Mouse (Mus musculus) heart, embryonic 11.5 days (tissue): ENCODE data around the gene Msantd1. TPM values are rescaled to one million over a fixed set of nuclear protein-coding genes. Genes with fewer than 3 reads are reported as not detected.

Experiments used
- ATAC-seq: fragments of 200-750 bp; cut with Nextera tagmentation; replicated peaks from 2 replicates; pipeline ENCODE4 v1.8.0; 2017; ENCODE audit warnings: moderate library complexity; ENCODE audit not compliant: insufficient number of reproducible peaks, low FRiP score, low TSS enrichment
- H3K27ac ChIP-seq: fragments of 300-500 bp; sonication (generic); 2 replicates; pipeline ENCODE4 v1.5.1; 2014; ENCODE audit warnings: mild to moderate bottlenecking, low read depth, low read length
- H3K27me3 ChIP-seq: fragments of 300-500 bp; sonication (generic); 2 replicates; pipeline ENCODE4 v1.6.1; 2014; ENCODE audit warnings: mild to moderate bottlenecking, low read length, mixed read lengths; ENCODE audit not compliant: control insufficient read depth, insufficient read depth
- H3K36me3 ChIP-seq: fragments of 300-500 bp; sonication (generic); 2 replicates; pipeline ENCODE4 v1.6.1; 2014; ENCODE audit warnings: mild to moderate bottlenecking, low read length, moderate library complexity, mixed read lengths; ENCODE audit not compliant: control insufficient read depth, insufficient read depth
- H3K4me1 ChIP-seq: fragments of 300-500 bp; sonication (generic); 2 replicates; pipeline ENCODE4 v1.6.1; 2014; ENCODE audit warnings: low read length; ENCODE audit not compliant: control insufficient read depth, insufficient read depth
- H3K4me2 ChIP-seq: fragments of 300-500 bp; sonication (generic); 2 replicates; pipeline ENCODE4 v1.6.1; 2014; ENCODE audit warnings: mild to moderate bottlenecking, moderate library complexity
- H3K4me3 ChIP-seq: fragments of 300-500 bp; sonication (generic); 2 replicates; pipeline ENCODE4 v1.5.1; 2014; ENCODE audit warnings: low read depth, low read length
- H3K9ac ChIP-seq: fragments of 300-500 bp; sonication (generic); 2 replicates; pipeline ENCODE4 v1.6.1; 2014; ENCODE audit warnings: mild to moderate bottlenecking, low read depth, low read length, moderate library complexity
- H3K9me3 ChIP-seq: fragments of 300-500 bp; sonication (generic); replicated peaks from 2 replicates; pipeline ENCODE4 v1.6.1; 2016; ENCODE audit warnings: low read length; ENCODE audit not compliant: control insufficient read depth
- WGBS: fragments of 180-500 bp; shearing (Covaris S2); extraction: QIAGEN DNeasy Blood & Tissue Kit; methylation state at CpG from one replicate; pipeline ENCODE4 v1.1.7; 2014; ENCODE audit not compliant: insufficient replicate concordance; 5-methylcytosine and 5-hydroxymethylcytosine counted together
- polyA plus RNA-seq: library from polyadenylated mRNA; unstranded; fragments of >200 nt; fragmentation: Nextera tagmentation; extraction: Ambion mirVana; gene quantifications from 2 replicates; pipeline ENCODE4 v1.2.1, GENCODE M21; 2014

The Msantd1 gene
- polyA plus RNA-seq, 1 experiment from 2014 or later: 0.97 TPM

GRCm38 (mm10) chr5:34950486-34951160, 42.8 kb downstream of the Msantd1 start:
- WGBS: 74% methylated on average over 6 of the region's 6 CpGs
- peak overlapping the region; percentile 94 for H3K27ac ChIP-seq
- H3K9ac ChIP-seq: peak overlapping the region; percentile 98
- no peak for ATAC-seq
- no peaks in the 10 kb centered on the region for H3K27me3 ChIP-seq
- no peaks in the 10 kb centered on the region for H3K9me3 ChIP-seq
- H3K4me1 ChIP-seq: peaks cover 45% of the 10 kb centered on the region
- H3K4me3 ChIP-seq: peak overlapping the region; percentile 95
- 0 out of 2 replicates have a peak, but pooled peaks cover 4% of the 10 kb centered on the region for H3K36me3 ChIP-seq
- H3K4me2 ChIP-seq: peak overlapping the region; percentile 90

GRCm38 (mm10) chr5:34951161-34951834, 43.5 kb downstream of the Msantd1 start:
- 92% methylated on average over 8 of the region's 8 CpGs for WGBS
- ATAC-seq: no peak
- Histone ChIP-seq H3K36me3 (0 out of 2 replicates have a peak, but pooled peaks cover 4% of the 10 kb centered on the region), H3K4me3 (peak overlapping the region; percentile 95; the same call in 1 of the 2 replicates), H3K4me1 (peaks cover 52% of the 10 kb centered on the region), H3K9me3 (no peaks in the 10 kb centered on the region), H3K4me2 (peak overlapping the region; percentile 90), H3K9ac (peak overlapping the region; percentile 98; the same call in 1 of the 2 replicates), H3K27ac (peak overlapping the region; percentile 94; the same call in 1 of the 2 replicates), H3K27me3 (no peaks in the 10 kb centered on the region)

DNA sequence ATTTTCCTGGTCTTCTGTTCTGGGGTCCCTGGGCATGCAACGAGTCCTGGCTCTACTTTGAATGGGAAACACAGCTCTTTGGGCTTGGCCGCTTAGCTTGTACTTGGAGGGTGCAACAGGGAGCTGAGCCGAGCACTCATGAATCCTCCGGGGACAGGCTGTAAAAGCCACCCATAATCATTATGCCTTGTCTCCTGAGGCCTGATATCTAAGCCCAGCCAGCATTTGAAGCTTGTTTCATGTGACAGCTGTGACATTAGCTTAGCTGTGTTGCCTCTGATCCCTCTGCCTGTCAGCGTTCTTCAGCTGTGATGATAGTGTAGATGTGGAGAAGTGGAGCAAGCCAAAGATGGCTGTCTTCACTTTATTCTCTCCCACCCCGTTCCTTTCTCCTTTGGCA, 46.7 kb downstream of the Msantd1 start:
- WGBS: 46% methylated on average over 6 of the region's 6 CpGs
- Histone ChIP-seq H3K4me3 (no peak overlapping the region; the same call in 1 of the 2 replicates), H3K9ac (no peak overlapping the region), H3K9me3 (no peaks in the 10 kb centered on the region), H3K36me3 (0 out of 2 replicates have a peak, but pooled peaks cover 4% of the 10 kb centered on the region), H3K4me2 (peak overlapping the region; percentile 31), H3K27me3 (no peaks in the 10 kb centered on the region), H3K4me1 (peaks cover 68% of the 10 kb centered on the region), H3K27ac (peak overlapping the region; percentile 80)
- ATAC-seq: no peak

DNA sequence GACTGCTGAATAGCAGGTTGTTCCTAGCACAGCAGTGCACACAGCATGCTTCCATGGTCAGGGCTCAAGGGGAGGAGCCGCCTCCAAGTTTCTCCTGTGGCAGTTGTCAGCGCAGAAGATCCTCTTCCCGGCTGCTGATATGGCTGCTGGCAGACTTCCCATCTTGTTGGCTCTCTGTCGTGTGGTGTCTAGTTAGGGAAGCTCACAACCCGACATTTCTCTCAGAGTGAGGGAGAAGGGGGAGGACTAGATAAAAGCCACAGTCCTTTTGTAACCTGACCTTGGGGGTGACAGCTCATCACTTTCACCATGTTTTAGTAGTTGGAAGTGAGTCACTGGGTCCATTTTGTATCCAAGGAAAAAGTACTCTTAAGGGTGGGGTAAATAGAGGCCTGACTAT, 47.8 kb downstream of the Msantd1 start:
- Histone ChIP-seq H3K27me3 (no peaks in the 10 kb centered on the region), H3K36me3 (0 out of 2 replicates have a peak, but pooled peaks cover 4% of the 10 kb centered on the region), H3K27ac (peak overlapping the region; percentile 80), H3K4me1 (peaks cover 72% of the 10 kb centered on the region), H3K4me3 (no peak overlapping the region), H3K4me2 (peak overlapping the region; percentile 31), H3K9me3 (no peaks in the 10 kb centered on the region), H3K9ac (no peak overlapping the region)
- WGBS: 25% methylated on average over 5 of the region's 5 CpGs
- ATAC-seq: peak; percentile 33

DNA sequence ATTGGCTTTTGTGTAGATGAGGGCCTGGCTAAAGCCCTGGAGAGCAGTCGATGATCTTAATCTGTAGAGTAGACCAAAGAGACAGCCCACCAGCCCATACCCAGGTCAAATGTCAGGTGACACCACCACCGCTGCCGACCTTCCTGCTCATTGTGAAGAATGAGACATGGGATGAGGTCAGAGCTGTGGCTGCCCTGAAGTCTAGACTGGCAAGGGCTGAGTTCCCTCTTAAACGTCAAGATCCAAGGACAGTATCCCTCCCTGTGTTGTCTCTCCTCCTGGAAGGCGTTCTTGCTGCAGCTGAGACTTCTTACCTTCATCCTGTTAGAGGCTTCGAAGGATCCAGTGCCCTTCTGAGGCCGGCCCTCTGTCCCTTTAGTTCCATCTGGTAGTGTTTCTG, 48.3 kb downstream of the Msantd1 start:
- WGBS: 60% methylated on average over 7 of the region's 7 CpGs
- H3K4me1 ChIP-seq: peaks cover 72% of the 10 kb centered on the region
- H3K9ac ChIP-seq: no peak overlapping the region
- H3K4me3 ChIP-seq: no peak overlapping the region
- H3K27me3 ChIP-seq: no peaks in the 10 kb centered on the region
- H3K36me3 ChIP-seq: 0 out of 2 replicates have a peak, but pooled peaks cover 4% of the 10 kb centered on the region
- peak overlapping the region; percentile 6 for H3K27ac ChIP-seq
- no peak for ATAC-seq
- no peak overlapping the region for H3K4me2 ChIP-seq
- no peaks in the 10 kb centered on the region for H3K9me3 ChIP-seq

GRCm38 (mm10) chr5:34957015-34957414, 49.2 kb downstream of the Msantd1 start:
- Histone ChIP-seq H3K9ac (0 out of 2 replicates have a peak overlapping the region, but pooled peaks have one; percentile 3), H3K4me3 (no peak overlapping the region), H3K4me1 (peaks cover 73% of the 10 kb centered on the region), H3K4me2 (peak overlapping the region; percentile 10; the same call in 1 of the 2 replicates), H3K36me3 (peaks cover 4% of the 10 kb centered on the region; the same call in 1 of the 2 replicates), H3K27me3 (no peaks in the 10 kb centered on the region), H3K27ac (0 out of 2 replicates have a peak overlapping the region, but pooled peaks have one; percentile 6), H3K9me3 (no peaks in the 10 kb centered on the region)
- no peak; the same call in 1 of the 2 replicates for ATAC-seq
- WGBS: 80% methylated on average over 2 of the region's 2 CpGs

- Histone ChIP-seq H3K27ac (peak overlapping the region; percentile 25), H3K4me3 (no peak overlapping the region), H3K36me3 (peaks cover 2% of the 10 kb centered on the region; the same call in 1 of the 2 replicates), H3K4me1 (peaks cover 65% of the 10 kb centered on the region), H3K9me3 (no peaks in the 10 kb centered on the region), H3K4me2 (no peak overlapping the region), H3K27me3 (no peaks in the 10 kb centered on the region), H3K9ac (no peak overlapping the region)
- ATAC-seq: peak; percentile 79
- WGBS: 41% methylated on average over 1 of the region's 1 CpGs
Measured at GRCm38 (mm10) chr5:34960021-34960420, 52.2 kb downstream of the Msantd1 start.

DNA sequence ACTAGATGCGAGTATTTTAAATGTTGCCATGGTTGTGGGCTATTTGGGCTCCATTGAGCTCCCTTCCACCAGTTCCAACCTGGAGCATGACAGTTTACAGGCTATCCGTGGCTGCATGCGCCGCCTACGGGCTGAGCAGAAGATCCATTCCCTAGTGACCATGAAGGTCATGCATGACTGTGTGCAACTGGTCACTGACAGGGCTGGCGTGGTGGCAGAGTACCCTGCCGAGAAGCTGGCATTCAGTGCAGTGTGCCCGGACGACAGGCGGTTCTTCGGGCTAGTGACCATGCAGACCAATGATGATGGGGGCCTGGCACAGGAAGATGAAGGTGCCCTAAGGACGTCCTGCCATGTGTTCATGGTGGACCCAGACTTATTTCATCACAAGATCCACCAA, 57.7 kb downstream of the Msantd1 start:
- H3K9ac ChIP-seq: no peak overlapping the region
- H3K4me2 ChIP-seq: no peak overlapping the region
- H3K36me3 ChIP-seq: peaks cover 20% of the 10 kb centered on the region
- no peak for ATAC-seq
- no peak overlapping the region for H3K27ac ChIP-seq
- no peaks in the 10 kb centered on the region for H3K9me3 ChIP-seq
- peaks cover 30% of the 10 kb centered on the region for H3K4me1 ChIP-seq
- 92% methylated on average over 12 of the region's 12 CpGs for WGBS
- H3K4me3 ChIP-seq: no peak overlapping the region
- no peaks in the 10 kb centered on the region for H3K27me3 ChIP-seq
